Mouse (Mus musculus) lung, postnatal 4 days (tissue): ENCODE results near the gene Gm4297.
"Not testable (repeated sequence)": the region's sequence is repeated elsewhere in the genome, so short reads cannot be mapped to it uniquely, and the experiment has no call there.

Source experiments
- DNase-seq, 2 experiments: peaks; one replicate each; pipeline ENCODE4 v3.0.0; 2021

The Gm4297 gene

DNA sequence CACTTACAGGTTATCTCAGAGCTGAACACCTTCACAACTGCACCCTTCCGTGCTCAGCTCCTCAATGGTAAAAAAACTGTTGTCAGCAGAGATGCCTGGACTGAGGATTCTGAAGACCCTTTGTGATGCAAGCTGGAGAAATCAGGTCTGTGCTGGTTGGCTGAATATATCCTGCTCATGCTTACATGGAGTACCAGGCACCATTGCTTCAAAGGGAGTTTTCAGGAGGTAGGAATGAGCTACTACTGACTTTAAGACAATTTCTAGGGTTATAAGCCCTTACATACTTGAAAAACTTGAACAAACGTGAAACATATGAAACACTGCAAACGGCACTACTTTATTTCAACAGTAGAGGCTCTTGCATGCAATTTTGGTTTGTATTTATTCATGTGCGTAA lies at the start of gene Gm4297:
Gene Gm4297 (minus strand): TSS at position 101 of the 400 bp plus-strand sequence.
- not testable (repeated sequence) for DNase-seq
